Mouse (Mus musculus): ENCODE results near the gene Exph5.

The Exph5 gene

DNA sequence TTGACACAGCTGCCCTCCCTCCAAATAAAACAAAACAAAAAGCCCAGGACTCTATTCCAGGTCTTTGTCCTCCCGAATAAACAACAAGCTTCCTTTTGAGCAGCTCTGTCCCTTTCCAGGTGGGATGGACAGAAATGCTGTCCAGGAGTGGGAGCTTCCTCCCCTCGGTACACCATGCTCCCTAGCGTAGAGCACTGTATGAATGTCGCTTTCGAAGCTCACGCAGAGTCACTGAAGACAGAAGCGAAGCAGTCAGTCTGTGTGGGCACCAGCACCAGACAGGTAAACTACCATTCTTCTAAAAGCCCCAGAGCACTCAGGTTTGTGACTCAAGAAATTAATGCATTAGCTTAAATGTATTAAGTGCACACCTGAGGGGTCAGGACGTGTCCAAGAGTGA is 20.2 kb downstream of the Exph5 start:
- DNase-seq: no peak

DNA sequence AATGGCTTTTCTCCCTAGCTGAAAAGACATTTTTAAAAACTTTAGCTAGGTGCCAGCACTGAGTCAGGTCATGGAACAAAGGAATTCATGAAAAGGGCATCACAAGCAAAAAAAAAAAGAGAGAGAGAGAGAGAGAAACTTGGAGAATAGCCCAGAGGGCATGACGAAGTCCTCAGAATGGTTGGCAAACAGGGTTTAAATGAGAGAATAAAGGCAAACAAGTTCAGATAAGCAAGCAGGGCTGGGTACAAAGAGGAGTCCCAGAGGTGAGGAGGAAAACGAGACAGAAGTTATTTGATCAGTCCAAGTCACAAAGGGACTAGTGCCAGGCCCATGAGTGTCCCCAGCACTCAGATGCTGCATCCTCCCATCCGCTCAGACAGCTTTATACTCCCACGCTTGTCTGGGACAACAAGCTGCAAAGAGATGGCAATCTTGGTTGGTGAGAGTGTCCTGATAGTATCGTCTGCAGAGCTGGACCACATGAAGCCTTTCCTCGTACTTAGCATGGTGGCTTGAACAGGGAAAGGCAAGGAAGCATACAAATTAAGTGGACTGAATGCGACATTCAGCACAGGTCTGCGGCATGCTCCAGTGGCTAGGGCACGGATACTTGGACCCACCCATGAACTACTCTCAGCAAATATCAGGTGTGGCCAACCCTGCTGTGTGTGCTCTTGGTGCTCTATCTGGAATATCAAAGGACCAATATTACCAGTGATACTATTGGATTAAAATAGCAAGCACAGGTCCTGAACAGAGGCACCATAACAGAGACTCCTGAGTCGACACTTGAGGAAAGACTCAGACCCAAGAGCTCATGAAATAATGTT is 22.2 kb downstream of the Exph5 start:
- DNase-seq: no peak

DNA sequence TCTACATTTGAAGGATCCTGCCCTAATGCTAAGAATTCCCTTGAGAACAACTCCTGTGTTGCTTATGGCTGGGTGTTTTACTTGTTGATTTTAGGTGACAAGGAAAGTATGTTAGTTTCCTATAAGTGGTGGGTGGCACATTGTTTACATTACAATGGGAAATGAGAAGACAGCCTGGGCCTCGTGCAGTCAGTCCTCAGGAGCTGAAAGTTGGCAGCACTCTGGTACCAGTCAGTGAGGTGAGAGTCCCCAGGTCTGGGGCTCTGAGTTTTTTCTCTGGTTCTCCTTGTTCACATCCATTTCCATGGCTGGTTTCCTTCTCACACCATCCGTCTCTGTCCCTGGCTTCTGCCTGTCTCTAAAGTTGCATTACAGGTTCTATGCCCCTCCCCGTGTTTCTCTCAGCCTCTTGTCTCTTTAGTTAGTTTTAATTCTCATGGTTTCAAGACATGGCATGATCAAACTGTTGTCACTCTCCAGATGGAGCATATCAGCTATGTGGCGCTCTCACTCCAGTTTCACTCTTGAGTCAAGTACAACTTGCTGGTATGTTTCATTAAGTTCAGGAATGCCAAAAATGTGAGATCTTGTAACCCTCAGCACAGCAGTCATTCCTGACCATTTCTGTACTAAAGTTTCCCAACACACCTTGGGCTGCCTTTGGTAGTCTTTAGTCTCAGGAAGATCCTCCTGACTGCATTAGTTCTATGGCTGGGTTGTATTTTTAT is 24.1 kb downstream of the Exph5 start:
- DNase-seq: no peak

DNA sequence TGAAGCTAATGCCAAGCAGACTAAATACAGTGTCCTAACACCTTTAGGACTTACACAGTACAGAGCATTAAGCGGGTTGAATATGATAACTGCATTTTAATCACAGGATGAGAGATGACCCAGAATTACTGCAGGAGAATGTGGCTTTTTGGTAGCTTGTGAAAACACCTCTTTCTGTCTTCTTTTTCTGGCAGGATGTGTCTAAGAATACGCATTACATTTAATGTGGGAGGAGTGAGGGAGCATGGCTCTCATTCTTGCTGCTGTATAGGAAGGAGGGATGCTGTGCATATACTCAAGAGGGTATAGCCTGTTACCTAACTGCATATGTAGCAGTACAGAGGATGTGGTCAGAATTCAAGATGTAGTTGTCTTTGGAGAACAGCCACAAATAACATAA is 26.7 kb downstream of the Exph5 start:
- DNase-seq: no peak

DNA sequence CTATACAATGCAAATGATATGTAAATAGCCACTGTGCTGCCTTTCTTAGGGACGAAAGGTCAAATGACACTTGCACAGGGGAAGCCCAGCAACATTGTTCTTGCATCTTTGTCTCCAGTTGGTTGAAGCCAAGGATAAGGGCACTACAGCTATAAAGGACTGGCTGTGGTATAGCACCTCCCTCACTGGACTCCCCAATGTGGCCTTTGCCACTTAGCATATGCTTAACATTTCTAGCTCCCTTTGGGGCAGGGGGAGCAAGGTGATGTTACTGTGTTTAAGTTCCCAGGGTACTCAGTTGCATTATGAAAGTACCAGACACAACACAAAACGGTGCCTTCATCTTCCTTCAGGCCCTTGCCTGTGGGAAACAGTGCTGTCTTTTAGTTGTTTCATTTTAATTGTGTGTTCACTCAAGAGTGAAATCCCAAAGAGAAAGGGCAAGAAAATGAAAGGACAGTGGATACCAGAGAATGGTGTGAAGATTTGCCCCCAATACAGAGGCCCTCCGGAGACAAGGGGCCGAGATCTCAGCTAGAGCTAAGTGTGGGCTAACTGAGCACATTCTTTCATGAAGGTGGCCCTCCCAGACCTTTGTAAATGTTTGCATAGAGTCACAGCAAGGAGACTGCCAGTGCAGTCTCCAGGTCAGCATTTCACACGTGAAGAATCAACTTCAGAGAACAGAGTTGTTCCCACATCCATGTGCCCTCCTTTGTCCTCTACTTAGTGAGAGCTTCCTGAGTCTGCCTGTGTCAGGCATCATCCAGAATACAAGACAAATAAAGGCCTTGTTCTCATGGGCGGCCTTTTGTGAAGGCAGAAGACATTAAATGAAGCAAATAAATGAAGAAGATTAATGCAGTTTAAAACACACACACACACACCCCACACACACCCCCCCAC is 28.1 kb downstream of the Exph5 start:
- DNase-seq: no peak

DNA sequence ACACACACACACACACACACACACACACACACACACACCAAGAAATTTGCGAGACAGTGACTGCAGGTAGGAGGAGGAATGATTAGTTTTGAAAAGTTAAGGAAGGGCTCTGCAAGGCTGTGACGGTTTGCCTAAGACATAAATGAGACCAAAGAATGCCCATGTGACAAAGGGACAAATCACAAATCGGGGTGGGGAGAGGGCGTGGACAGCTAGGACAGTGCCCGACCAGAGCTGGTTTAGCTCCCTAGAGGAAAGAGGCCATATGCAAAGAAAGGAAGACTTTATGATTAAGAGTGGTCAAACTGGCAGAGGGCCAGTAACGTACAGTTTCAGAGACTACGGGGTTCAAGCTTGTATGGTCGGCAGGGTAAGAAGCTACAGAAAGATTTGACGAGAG is 28.8 kb downstream of the Exph5 start:
- DNase-seq: no peak

DNA sequence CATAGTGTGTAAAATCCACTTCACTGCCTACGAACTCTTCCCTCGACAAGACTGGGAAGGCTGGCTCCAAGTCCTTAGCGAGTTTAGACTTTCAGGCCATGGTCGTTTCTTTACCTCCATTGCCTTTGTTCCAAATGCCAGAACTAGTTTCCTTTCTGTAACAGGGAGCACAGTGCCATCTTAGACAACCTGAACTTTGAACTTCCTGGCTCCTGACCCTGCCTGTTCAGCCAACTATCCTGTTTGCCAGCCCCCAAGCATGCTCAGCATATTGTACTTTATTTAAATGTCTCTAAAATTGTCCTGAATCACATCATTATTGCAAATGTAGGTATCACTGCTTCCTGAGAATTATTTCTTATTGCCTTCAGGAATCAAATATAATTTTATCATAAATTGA is 32.0 kb downstream of the Exph5 start:
- no peak for DNase-seq

DNA sequence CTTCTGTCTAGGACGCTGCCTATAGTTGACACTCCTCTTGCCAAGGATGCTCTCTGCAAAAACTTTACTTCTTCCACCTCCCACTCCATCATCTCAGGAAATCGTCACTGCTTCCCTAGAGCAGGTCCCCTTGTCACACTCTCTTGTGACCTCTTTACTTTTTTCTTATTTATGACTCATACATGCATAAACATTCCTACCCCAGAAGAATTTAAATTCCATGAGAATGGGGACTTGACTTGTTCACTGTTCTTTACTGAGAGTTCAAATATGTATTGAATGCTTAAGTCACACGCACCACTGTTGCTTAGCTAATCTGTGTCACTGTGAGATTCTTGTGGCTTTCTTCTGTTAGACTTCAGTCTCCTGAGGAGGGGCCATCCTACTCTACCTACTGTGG is 33.7 kb downstream of the Exph5 start:
- DNase-seq: no peak

DNA sequence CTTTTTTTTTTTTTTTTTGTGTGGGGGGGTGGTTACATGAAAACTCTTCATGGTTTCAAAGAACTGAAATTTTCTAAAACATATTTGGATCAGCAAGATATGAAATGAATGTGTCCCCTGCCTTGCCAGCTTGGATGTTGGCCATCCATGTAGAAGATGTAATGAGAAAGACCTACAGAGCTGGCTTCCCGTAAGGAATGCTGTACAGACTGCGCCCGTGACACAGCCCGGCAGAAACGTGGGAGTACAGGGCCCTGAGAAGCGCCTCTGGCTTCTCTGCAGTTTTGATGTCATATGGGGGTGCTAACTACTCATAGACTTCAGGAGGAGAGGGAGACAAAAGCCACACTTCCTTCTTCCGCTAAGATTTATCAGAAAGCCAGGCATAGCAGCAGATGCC is 38.1 kb downstream of the Exph5 start:
- no peak for DNase-seq

DNA sequence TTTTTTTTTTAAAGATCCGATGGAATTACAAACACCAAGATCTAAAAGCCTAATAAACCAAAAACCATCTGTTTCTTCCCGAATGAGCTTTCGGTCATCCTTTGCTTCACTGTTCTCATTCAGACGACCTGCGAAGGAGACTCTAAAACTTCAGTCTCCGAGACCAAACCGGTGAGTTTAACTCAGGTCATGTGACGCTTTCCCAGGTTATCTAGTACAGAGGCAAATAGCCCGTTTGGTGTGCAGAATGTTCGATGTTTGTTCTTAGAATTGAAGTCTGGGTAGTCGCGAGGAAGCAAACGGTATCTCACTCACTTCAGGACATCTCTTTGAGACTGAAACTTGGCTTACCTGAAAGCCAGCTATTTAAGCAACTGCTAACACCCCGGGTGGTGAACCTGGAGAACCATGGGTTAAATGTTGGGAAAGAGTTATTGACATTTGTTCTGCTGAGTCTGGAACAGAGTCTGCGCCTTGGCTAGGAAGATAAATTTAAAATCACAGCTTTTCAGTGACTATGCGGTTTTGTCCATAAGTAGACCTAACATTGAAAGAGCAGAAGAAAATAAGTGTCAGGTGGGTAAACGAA is 39.0 kb downstream of the Exph5 start:
- DNase-seq: no peak

DNA sequence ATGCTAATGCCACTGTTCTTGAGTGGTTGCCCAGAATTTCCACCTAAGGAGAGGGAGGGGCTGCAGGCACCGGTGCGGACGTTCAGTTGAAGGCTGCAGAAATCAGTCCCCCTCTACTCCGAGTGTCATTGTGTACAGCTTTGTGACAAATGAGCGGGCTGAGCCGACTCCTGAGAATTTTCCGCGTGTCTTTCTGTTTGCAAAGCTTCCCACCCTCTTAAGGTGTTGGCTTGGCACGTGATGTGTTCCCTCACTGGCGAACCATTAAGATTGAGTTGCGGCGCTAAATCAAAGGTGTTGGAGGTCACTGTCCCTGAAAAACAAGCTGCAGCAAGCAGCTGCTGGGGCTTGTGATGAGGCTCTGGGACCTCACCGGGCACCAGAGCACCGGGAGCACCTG is 39.5 kb downstream of the Exph5 start:
- peak; percentile 35 for DNase-seq

DNA sequence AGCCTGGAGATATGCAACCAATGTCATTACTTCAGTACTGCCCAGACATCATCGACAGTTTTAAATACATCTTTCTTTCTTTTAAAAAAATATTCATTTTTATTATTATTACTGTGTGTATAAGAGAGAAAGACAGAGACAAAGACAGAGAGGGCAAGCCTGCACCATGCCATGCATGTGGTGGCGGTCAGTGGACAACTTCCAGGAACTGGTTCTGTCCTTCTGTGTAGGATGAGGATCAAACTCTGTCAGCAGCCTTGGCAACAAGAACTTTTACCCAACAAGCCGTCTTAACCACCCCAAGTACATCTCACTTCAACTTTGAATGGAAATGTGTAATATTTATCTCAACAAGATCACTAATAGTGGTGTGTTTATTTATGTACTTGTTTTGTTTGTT is 40.5 kb downstream of the Exph5 start:
- no peak for DNase-seq

DNA sequence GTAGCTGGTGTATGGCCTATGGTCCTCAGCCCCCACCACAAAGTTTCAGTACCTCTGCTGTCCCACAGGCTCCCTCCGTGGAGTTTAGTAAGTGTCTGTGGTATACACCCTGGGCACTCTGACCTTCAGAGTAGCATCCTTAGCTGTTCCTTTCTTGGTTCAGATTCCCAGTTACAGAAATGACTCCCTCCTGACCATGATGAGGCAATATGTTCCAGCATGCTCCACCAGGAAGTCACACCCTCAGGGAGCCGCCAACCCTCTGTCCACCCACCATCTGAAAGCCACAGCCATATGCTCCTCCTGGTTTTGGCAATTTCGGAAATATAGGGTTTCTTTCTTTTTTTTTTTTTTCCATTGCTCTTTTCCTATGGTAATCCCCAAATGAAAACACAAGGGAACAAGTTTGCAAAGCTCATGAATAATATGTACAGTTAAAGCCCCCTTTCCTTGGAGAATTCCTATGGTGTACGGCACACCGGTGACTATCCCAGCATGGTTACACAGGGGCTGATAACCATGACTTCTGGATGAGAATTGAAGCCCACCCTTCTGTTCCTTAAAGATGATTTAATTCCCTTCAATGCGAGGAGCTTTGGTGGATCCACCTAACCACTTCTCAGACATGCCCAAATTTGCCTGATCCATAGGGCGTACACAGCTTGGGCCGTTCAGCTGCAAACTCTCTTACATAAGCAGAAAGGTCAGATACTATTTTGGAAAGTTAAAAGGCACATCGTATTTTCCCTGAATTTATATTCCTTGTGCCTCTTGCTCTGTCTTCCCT is 43.4 kb downstream of the Exph5 start:
- DNase-seq: peak; percentile 56

DNA sequence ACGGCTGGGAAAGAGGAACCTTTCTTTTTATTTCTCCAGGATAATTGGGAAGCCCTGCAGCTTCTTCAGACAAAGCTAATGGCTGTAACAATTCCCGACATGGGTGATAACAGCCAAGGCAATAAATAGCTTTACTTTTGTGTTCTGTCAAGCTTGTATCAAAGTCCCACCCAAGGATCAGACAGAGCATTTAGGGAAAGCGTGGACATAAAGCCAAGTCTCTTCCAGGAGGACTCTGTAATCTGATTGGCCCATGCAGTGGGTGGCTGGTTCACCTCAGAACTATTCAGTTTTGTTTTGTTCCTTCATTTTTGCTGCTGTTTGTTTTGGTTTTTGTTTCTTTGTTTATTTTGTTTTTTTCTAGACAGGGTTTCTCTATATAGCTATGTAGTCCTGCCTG is 44.3 kb downstream of the Exph5 start:
- no peak for DNase-seq

DNA sequence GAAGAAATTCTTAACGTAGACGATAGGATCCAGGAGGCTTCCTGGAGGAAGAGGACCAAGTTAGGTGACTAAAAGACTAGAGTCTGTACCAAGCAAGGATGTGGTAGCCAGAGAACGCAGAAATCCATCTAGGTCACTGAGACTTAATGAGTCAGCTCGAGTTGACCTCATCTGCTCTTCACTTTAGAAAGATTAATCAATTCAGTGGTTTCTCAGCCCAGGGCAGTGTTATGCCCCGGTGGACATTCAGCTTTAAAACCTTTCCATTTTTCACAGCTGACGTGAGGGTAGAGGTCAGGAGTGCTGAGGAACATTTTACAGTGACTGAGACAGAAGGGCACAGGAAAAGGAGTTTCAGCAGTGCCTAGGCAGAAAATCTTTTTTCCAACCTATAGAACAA is 44.9 kb downstream of the Exph5 start:
- DNase-seq: no peak

DNA sequence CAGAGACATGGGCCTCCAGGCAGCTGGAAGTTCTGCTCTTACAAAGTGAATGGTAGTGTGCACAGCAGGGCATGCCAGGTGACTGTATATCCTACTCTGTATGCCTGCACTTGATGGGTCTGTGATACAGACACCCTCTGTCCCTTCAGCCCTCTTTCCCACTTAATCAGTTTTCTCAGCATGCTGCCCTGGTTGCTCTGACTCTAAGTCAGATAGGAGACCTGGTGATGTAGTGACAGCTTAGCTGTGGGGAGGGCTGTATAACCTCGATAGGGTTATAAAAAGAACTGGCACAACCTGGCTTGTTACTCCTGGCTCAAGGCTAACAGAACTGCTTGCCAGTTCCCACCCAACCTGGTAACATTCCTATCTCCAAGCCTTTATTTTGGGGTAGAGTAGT is 47.7 kb downstream of the Exph5 start:
- DNase-seq: no peak

DNA sequence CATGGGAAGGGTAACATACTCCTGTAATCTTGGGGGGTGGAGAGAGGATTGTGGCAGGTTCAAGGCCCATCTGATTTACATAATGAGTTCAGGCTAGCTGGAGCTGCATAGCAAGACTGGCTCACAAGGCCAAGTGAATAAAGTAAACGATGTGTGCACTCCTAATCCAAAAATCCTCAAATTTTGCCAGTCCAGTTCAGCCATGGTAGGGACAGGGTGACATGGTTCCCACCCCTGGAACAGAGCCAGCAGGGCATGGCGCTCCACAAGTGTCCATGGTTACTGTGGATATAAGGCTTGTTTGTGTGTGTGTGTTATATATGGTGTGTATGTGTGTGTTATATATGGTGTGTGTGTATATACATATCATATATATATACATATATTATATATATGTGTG is 48.9 kb downstream of the Exph5 start:
- no peak for DNase-seq

DNA sequence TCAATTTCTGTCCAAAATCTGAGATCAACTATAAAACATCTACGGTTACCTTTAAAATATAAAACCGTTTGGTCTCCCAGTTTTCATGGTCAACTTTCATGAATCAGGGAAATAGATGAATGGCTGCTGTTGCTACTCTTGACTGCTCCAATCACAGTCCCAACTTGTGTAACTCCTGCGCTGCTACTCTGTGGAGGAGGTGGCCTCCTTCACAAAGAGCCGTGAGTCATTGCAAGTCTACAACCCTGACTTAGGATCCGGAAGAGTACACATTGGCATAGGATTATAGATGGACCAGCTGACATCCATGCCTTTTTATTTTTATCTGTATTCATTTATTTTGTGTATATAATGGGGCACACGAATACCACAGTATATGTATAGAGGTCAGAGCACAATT is 50.4 kb downstream of the Exph5 start:
- DNase-seq: no peak

DNA sequence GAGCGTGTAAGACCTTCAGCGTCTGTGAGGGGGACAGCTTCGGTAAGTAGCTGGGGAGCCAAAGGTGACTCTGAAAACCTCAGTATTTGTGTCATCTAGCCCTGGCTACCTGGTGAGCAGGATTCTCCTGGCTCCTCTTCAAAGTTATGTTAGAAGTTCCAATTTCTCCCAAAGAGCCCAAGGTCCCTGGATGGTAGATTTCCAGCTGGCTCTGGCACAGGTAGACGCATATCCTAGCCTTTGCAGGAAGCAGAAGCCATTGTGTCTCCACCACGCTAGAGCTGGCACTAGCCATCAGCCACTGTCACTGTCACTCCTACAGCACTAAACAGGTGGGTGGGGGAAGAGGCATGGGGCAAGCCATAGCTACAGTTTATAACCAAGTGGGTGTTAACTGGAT is 51.7 kb downstream of the Exph5 start:
- no peak for DNase-seq

DNA sequence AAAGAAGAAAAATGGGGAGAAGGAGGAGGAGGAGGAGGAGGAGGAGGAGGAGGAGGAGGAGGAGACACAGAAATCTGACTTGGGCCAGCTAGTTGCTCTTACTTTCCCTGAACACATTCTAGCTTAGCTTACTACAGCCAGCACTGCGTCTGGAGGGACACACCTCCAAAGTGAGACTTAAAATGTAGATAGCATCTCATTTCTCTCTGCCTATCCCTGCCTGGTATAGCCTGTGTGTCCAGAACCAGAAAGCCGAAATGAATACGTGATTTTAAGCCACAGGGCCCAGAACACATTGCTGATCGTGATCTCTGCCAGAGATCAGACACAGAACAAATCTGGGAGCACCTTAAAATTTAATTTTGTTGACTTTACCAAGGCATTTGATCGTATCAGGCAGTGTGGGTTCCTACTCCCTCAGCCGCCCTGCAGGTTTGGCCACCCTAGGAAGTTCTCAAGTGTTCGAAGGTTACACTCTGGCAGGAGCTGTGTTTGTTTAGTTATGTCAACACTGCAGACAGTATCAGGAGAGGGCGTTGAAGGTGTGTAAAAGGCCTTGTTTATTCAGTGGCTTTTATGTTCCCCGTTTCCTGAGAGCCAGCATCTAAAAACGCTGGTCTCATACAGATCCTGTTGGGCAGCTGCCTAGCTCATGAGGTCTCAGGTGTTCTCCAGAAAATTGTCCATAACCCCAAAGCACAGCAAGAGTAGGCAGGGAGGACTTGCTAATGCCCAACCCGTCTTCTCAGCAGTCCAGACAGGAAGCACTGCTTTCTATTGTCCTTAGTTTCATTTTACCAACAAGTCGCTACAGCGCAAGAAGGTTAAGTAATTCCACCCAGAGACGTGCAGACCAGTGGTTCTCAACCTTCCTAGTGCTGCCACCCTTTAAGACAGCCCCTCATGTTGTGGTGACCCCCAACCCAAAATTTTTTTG is 55.0 kb downstream of the Exph5 start:
- DNase-seq: no peak

DNA sequence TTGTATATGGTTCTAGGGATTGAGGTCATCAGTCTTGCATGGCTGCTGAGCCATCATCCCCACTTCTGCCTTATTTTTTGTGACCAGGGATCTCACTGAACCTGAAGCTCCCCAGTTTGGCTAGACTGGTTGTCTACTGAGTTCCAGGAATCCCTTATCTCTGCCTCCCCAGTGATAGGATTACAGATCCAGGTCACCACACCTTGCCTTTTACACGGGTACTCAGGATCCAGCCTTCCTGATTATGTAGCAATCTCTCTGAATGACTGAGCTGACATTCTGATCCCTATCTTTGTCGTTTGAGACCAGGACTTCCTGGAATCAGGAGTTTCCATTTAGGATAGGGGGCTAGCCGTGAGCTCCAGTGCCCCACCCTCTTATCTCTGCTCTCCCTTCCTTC is 69.9 kb downstream of the Exph5 start:
- DNase-seq: no peak

Data from right cerebral cortex, postnatal 25 days (tissue).